Mouse (Mus musculus): ENCODE results near the gene Qsox1.

The Qsox1 gene

DNA sequence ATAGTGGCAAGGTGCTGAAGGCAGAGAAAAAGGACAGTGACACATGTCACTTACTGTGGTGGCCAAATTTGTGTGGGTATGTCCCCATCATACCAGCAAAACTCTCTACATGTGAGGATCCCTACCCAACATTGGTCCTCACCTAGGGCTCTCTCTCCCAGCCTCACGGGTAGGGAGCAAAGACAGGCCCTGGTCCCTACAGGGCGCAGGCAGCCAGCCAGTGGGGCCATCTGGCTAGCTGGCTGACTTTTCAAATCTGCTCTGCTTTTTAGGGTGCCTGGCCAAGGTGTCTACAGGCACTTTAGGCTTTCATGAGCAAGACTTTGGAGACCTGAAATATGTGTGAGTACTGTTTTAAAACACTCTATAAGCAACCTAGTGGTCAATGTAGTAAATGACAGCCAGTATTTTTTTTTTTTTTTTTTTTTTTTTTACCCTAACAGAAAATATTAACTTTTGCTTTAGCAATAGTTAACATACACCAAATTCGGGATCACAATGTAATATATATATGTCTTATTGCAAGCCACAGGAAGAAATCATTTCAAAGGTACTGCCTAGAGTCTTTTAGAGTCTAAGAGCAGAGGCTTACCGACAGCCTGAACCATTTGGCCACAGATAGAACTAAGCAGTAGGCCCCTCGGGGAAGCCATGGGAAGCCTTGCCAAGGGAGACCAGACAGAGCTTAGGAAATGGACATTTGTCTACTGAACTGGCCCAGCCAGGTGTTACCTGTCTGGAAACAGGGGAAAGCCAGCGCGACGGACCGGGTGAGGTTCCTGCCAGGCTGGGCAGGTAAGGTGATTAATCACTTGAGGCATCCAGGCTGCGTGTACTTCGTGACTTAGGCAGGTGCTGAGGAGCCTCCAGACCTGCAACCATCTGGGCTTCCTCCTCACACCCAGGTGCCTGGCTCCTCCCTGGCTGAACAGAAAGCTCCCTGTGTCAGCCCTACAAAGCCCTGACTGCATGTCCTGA, 11.4 kb downstream of the Qsox1 start:
- in situ Hi-C loops (cut with MboI, MseI): no loop called here

DNA sequence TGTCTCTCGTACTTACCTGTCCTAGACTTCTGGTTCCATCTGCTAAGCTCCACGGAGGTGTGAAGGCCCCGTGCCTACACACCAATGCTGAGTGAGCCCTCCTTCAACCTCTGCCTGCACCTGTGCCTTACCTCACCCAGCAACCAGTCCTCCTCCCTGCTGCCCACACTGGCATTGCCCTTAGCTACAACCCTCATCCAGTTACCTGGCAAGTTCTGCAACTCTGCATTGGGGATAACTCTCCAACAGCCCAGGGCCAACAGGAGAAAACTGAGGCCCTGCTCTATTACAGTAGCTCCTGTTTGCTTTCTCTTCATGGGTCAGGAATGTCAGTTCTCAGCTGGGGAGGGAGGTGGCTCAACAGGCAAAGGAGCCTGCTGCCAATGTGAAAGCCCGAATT, 14.7 kb downstream of the Qsox1 start:
- in situ Hi-C loops (cut with MboI, MseI): no loop called here

DNA sequence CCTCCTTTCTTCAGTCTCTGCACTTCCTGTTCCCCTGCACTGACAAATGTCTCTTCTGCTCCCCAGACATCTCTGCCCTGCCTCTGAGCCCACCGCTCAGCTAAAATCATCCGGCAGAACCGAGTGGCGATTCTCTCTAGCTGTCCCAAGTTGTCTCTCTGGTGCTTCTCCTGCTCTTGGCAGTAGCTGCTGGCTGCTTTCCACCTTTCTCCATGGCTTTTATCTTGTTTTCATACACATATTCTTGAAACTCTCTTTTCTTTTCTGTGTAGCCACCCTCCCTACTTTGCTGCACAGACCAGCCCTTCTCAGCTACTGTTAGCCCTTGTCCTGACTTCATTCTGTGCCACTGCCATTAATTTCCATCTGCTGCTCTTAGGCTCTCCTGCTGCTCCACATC, 15.3 kb downstream of the Qsox1 start:
- in situ Hi-C loops (cut with MboI, MseI): no loop called here

DNA sequence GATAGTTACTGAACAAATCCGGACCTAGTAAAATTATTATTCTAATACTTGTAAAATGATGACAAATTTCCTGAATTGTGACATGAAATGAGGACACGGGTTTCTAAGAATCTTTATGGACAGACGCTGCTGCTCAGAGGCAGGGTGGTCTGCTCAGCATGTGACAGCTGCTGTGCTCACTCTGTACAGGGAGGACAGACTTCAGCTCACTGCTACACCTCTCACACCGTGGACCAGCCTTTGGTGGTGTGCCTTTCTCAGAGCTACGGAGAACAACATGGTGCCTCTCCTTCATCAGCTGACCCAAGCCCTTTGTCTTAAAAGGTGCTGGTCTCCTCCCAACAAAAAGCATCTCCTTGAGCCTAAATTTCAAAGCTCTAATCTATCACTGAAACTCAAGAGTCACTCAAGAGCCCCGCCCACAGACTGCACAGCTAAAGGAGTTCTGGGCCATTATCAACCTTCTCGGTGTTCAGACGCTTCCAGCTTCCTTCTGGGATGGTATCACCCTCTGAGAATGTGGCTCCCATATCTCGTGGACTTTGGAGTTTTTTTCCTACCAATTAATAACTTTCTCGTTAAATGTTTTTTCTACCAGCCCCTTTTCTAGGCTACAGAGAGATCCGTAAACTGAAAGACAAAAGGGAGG, 15.8 kb downstream of the Qsox1 start:
- in situ Hi-C loops (cut with MboI, MseI): no loop called here

DNA sequence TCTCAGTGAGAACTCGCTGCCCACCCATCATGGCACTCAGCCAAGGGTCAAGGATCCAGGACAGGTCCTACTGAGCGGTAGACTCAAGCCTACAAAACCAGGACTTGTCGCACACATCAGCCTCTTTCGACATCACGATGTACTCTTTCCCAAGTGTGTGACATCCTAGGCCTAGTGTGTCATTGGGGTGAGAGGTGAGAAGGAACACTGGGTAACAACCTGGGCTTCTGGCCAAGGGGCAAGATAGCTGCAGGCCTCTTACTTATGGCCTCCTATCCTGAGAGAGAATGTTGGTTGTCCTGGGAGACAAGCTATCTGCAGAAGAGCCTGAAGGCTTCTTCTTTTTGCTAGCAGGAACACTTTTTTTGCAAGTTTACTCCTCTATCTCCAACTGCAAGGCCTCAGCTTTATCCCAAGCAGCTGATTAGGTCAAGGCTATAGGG, 16.9 kb downstream of the Qsox1 start:
- in situ Hi-C loops (cut with MboI, MseI): no loop called here

DNA sequence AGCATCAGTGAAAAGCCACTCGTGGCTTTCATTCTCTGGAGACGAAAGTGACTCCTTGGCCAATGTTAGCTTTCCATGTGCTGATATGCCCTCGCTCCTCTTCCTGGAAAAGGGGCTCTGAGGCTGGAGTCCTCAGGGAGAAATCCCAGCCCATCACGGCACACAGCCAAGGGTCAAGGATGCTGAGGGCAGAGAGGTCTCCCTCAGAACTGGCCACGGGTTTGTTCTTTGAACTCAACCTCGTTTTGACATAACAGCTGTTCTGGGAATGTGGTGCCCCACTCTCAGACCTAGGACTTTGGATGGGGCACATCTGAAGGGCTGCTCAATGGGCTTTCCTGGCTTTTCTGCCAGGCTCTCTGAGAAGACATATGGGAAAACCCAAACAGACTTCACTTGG, 17.8 kb downstream of the Qsox1 start:
- in situ Hi-C loops (cut with MboI, MseI): no loop called here

DNA sequence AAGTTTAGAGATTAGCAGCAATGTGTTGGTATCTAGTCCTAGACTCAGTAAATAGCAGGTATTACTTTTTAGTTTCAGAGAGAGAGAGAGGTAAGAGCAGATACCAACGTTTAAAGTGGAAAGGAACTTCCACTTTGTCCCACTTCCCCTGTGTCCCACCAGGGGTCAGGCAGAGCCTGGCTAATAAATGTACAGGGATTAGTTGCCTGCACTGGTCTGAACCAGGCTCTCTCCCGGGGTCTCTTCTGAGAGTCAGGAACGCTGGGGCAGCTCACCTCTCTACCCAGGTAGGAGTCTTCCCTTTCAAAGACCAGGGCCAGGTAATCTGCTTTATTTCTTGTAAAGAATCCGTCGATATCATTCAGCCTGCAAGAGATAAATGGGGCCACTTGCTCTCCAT, 20.8 kb downstream of the Qsox1 start:
- in situ Hi-C loops (cut with MboI, MseI): no loop called here

DNA sequence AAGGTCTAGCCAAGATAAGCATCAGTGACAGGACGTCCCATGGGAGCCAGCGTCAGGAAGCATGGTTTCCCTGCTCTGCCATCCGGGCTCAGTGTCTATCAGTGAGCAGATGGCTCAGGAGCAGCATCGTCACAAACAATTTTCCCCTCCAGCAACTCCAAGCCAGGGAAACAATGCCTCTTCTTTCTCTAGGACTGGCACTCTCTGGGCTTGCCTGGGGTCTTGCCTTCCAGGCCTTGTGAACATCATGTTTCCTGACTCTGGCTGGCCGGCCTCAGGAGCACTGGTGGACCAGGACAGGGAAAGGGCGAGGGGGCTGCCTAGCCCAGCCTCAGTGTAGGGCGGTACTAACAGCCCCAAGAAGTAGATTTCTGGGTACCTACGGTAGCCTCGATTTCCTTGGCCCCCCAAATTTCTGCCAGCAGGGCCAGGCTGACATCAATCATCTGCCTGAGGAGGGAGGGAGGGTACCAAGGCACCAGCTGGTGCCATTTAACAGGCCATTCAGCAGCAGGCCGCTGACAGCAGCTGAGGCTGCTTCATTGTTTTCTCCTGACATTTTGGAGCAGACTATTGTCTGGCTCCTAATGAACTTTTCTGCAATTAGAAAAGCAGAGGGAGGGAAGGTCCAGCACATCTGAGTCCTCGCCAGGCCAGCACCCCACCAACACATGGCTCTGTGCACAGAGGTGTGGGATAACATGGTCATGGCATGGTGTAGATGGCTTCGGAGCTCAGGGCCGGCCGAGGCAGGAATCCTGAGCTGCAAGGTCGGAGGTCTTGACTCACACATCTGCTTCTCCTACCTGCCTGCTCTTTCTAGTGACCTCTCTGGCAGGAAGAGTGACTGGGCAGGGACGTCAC, 22.3 kb downstream of the Qsox1 start:
- in situ Hi-C loops (cut with MboI, MseI): no loop called here

DNA sequence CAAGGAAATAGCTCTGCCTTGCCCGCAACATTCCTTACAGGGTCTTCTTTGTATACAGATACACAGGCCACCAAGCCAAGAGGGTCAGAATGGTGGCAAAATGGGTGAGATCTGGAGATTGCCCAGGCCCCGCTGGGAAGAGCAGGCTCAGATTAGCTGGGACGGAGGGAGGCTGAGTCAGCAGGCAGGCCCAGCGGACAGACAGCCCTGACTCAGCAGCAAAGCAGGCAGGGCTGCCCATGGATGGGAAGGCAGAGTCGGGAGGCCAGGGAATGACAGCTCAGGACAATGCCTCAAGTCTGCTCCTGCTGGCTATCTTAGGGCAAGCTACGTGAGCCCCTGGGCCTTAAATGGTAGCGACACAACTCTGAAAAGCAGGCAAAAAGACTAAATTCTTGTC, 26.8 kb downstream of the Qsox1 start:
- in situ Hi-C loops (cut with MboI, MseI): loop anchor here (10.0 kb wide), 1 partner anchor 221 kb away; no protein-coding TSS in a partner anchor

DNA sequence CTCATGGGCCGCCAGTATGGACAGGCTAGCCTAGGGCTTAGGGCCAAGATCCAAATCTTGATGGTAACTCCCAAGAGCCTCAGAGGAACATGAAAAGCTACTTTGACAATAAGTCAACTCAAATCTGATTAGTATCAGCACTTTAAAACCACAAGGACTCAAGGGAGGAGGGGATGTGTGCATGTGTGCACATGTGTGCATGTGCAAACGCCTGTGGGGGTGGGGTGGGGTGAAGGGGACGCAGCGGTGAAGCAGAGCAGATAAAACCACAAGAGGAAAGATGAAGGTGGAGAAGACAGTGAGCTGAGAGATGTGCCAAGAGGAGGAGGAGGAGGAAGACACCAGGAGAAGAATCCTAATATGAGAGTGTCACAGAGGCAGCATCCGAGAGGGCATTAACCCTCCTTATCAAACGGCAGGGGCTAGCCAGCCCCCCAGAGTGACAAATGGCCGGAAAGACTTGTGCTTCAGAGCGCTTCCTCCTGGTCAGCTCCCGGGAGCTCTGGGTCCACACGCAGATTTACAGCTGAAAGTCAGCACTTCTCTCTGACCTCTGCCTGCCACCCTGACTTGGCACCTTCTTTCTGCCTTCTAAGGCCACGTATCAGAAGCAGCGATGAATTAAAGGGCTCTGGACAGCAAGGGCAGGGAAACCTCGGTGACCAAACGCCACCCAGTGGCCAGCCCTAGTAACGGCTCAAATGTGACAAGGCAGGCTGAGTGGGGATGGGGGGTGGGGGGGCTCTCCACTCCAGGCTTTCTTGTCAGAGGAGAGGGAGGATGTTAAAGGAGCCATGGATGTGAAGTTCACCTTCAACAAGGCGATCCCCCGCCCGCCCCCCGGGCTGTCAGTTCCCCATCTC, 28.1 kb downstream of the Qsox1 start:
- in situ Hi-C loops (cut with MboI, MseI): loop anchor here (10.0 kb wide), 1 partner anchor 220 kb away; no protein-coding TSS in a partner anchor

DNA sequence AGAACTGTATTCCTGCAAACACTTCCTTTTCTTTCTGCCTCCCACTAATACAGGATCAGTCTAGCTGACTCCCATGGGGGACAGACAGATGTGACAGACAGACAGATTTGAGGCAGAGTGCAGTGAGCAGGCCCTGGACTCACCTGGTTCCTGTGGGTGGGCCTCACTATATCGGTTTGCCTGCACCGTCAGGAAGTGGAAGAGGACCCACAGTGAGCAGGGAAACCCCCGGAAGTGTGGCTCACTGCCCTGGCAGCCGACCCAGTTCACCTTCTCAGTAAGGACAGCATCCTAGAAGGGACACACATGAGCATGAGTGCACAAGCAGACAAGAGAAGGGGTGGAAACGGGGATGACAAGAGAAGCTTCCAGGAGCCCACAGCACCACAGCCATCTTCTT, 30.3 kb downstream of the Qsox1 start:
- in situ Hi-C loops (cut with MboI, MseI): loop anchor here (10.0 kb wide), 1 partner anchor 218 kb away; no protein-coding TSS in a partner anchor

DNA sequence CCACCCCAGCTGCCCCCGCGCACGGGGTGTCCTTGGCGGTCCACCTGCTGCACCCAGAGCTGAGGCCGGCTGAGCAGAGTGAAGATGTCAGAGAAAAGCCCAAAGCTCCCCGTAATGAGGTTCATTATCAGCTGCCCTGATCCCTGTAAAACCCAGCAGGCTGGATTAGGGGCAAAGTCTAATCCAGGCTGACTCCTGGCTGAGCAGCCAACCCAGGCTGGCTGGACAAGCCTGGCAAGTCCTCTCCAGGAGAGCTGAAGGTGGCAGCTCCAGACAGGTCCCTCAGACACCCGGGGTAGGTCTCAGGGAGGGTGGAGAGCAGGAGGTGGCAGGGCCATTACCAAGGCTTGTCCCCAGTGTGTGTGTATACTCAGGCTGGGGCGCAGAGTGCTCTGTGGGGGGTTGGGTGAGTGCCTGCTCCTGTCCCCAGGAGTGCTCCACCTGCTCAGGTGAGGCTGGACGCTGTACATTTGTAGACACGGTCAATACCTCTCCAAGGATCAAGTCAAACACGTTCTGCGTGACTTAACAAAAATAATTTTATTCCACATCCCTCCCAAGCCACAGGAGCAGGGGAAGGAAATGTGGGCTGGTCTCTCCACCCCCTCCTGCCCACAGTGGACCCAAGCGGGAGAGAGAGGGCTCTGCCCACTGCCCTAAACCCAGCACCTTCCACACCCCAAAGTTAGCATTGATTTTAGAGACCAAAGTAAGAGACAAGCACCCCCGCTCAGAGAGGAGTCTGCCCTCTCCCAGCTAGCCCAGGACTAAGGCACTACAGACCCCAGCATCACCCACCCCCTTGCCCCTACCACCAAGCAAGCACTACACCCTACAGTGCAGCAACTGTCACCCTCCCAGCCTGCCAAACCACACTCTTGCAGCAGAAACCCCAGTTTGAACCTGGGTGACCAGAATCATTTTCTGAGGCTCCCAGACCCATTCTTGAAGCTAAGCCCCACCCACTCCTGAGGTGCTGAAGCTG, 34.8 kb downstream of the Qsox1 start:
- in situ Hi-C loops (cut with MboI, MseI): no loop called here

DNA sequence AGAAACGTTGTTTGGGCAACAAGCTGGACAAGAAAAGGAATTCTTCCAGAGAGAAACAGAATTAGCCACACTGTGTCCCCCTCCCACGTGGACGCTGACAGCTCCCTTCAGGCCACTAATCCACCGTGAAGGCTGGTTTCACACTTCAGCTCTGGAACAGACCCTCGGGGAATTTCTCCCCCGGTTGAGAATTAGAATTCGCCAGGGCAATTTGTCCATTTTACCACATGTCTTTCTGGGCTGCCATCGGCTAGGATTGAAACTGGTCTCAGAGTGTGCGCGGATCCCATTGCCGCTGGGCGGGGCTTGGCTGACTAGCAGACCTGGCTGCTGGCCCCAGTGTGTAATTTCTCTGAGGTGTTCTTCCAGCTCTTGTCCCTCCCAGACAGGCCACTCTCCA, 53.5 kb downstream of the Qsox1 start:
- in situ Hi-C loops (cut with MboI, MseI): no loop called here

DNA sequence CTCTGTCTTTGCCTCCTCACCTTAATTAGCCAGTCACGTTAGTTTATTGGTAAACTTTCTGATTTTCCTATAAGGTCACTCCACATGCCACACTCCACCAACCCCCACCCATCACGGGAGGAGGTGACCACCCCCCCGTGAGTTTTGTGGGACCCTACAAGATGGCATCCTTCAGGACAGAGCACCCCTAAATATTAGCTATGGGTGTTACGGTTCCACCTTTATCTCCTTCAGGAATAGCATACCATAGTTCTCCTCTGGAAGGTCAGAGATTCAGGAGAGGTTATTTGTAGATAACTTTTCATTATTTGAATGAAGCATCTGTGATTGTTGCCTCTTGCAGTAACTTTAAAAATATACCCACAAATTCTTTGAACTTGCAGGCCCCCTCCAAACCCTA, 54.0 kb downstream of the Qsox1 start:
- in situ Hi-C loops (cut with MboI, MseI): no loop called here

DNA sequence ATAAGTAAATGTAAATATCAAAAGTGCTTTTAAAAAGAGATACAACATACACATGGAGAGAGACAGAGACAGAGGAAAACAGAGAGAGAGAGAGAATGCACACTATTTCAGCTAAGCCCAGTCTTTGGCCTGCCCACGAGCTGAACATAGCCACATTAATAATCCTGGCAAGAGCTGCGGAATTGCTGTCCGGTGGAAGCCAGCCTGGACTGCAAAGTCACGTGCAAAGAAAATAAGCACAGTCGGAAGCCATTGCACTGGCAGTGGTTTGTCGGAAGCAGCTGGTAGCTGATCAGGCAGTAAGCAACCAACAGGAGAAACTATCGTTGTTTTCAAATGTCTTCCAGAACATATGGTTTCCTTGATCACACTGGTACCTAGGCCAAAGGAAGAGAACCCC, 55.1 kb downstream of the Qsox1 start:
- in situ Hi-C loops (cut with MboI, MseI): no loop called here

DNA sequence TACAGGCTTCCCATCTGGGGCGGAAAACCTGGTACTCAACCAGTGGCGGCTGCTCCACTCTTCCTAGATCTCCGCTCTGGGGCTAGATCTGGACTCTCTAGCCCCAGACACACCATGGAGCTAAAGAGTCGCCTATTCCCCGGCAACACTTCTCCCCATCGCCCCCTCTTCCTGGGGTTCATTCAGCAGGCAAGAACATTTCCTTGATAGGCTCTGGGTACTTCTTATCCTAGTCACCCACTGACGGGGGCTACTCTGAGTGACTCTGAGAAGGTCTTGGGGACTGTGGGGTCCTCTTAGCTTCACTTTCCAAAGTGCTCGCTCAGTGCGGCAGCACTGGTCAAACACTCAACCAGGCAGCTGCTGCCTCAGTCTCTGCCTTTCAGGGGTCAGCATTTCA, 59.3 kb downstream of the Qsox1 start:
- in situ Hi-C loops (cut with MboI, MseI): no loop called here

DNA sequence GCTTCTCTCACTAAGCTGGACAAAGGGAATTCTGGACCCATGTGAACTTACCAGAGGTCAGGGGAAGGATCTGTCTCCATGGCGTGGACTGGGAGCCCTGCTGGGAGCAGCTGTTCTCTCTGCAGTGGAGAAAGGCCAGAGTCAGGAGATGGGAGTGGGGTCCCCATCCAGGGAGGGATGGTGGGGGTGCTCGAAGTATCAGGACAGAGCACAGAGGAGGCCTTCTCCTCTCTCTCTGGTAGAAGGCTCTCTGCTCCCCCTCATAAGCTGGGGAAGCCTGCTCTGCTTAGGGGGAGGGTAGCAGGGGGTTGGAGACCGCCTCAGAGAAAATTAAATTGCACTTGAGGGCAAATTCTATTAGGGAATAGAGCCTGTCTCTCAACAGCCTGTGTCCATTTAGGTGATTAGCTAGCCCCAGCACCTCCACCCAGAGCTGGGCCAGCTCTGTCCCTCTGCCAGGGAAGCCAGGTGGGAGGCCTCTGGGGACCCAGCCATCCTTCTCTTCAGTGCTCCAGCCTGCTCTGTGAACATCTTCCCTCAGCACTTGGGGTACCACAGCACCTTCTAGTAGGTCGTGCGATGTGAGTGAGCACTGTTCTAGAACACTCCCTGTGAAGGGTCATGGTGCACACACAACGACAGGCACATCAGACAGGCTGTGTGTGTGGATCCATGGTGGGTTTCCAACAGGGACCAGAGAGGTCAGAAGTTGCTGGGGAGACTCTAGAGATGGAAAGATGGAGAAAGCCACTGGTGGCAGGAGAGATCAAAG, 61.0 kb downstream of the Qsox1 start, which contains the start of gene Lhx4:
Gene Lhx4 (minus strand): TSS at position 201 of the 772 bp plus-strand sequence.
- in situ Hi-C loops (cut with MboI, MseI): no loop called here

DNA sequence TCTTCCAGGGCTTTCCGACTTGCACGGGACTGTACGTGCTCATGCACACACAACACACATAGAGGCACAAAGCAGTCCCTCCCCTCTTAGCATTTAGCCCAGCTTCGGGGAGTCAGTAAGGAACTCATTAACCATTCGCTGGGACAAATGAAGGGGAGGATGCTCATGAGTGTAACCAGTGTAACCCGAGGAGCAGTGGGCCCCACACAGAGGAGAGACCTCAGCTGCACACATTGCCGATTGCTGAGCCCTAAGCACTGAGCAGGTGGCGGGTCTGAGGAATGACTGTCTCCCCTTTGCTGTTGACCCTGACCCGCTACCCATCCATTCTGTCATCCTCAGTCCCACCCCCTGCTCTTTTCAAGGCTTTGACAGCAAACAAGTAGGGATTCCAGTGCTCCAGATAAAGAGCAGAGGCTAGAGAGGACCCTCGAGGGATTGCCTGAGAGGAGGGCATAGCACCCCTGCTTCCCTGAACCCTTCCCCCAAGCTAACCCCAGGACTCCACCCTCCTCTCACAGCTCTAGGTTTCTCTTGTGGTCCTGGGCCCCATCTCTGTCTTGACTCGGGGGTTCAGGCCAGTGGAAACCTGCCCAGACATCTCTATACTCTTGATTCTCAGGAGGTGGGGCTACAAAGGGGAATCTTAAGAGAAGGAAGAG, 62.0 kb downstream of the Qsox1 start:
- in situ Hi-C loops (cut with MboI, MseI): no loop called here
